Mouse (Mus musculus) kidney, postnatal 0 days (tissue): ENCODE data around the gene Tle3. TPM values are rescaled to one million over a fixed set of nuclear protein-coding genes. Genes with fewer than 3 reads are reported as not detected.

Source experiments
- ATAC-seq: fragments of 200-750 bp; cut with Nextera tagmentation; replicated peaks from 2 replicates; pipeline ENCODE4 v1.8.0; 2017; ENCODE audit warnings: low read depth, moderate number of reproducible peaks, moderate TSS enrichment, moderate library complexity; ENCODE audit not compliant: low FRiP score
- DNase-seq: peaks from one replicate; pipeline ENCODE4 v3.0.0-alpha.2; 2016; ENCODE audit warnings: low spot score
- H3K27ac ChIP-seq: fragments of 300-500 bp; sonication (generic); 2 replicates; pipeline ENCODE4 v1.5.1; 2014; ENCODE audit warnings: mild to moderate bottlenecking
- H3K27me3 ChIP-seq: fragments of 300-500 bp; sonication (generic); 2 replicates; pipeline ENCODE4 v1.6.1; 2014; ENCODE audit warnings: low read length, mixed read lengths; ENCODE audit not compliant: insufficient read depth
- H3K36me3 ChIP-seq: fragments of 300-500 bp; sonication (generic); 2 replicates; pipeline ENCODE4 v1.6.1; 2014; ENCODE audit warnings: low read length, mixed read lengths; ENCODE audit not compliant: insufficient read depth
- H3K4me1 ChIP-seq: fragments of 300-500 bp; sonication (generic); replicated peaks from 2 replicates; pipeline ENCODE4 v1.6.1; 2014; ENCODE audit warnings: antibody characterized with exemption, low read length, mixed read lengths; ENCODE audit not compliant: insufficient read depth
- H3K4me2 ChIP-seq: fragments of 300-500 bp; sonication (generic); 2 replicates; pipeline ENCODE4 v1.6.1; 2014; ENCODE audit warnings: mild to moderate bottlenecking, low read length, moderate library complexity, mixed read lengths
- H3K4me3 ChIP-seq: fragments of 300-500 bp; sonication (generic); replicated peaks from 2 replicates; pipeline ENCODE4 v1.5.1; 2014; ENCODE audit warnings: low read depth, low read length
- H3K9ac ChIP-seq: fragments of 300-500 bp; sonication (generic); 2 replicates; pipeline ENCODE4 v1.6.1; 2014; ENCODE audit warnings: low read depth, low read length
- H3K9me3 ChIP-seq: fragments of 300-500 bp; sonication (generic); replicated peaks from 2 replicates; pipeline ENCODE4 v1.6.1; 2016; ENCODE audit warnings: low read length, inconsistent platforms, mixed read lengths
- CTCF ChIP-seq: IDR thresholded peaks from 2 replicates; pipeline ENCODE4 v1.5.1; 2016; ENCODE audit warnings: antibody characterized with exemption, low read depth, mild to moderate bottlenecking, moderate library complexity
- WGBS: fragments of 180-500 bp; shearing (Covaris S2); extraction: QIAGEN DNeasy Blood & Tissue Kit; methylation state at CpG from one replicate; pipeline ENCODE4 v1.1.7; 2014; 5-methylcytosine and 5-hydroxymethylcytosine counted together
- polyA plus RNA-seq: library from polyadenylated mRNA; unstranded; fragments of >200 nt; fragmentation: Nextera tagmentation; extraction: Ambion mirVana; gene quantifications from 2 replicates; pipeline ENCODE4 v1.2.1, GENCODE M21; 2015

The Tle3 gene
- polyA plus RNA-seq, 1 experiment from 2014 or later, result 22.0 TPM

- no peaks in the 10 kb centered on the region for H3K27me3 ChIP-seq
- peaks cover 80% of the 10 kb centered on the region for H3K36me3 ChIP-seq
- H3K27ac ChIP-seq, result no peak overlapping the region
- DNase-seq, result no peak
- no peak for ATAC-seq
- no peak overlapping the region for H3K4me2 ChIP-seq
- WGBS, result 82% methylated on average over 14 of the region's 14 CpGs
- no peak overlapping the region for H3K9ac ChIP-seq
- no peaks in the 10 kb centered on the region for H3K9me3 ChIP-seq
- no peak overlapping the region for H3K4me3 ChIP-seq
- H3K4me1 ChIP-seq, result no peaks in the 10 kb centered on the region
- TF ChIP-seq CTCF, result no peak
Measured at GRCm38 (mm10) chr9:61413665-61414456, 41.7 kb downstream of the Tle3 start.

- no peak overlapping the region for H3K9ac ChIP-seq
- H3K4me3 ChIP-seq, result no peak overlapping the region
- ATAC-seq (no peak), DNase-seq (peak; percentile 22)
- H3K27ac ChIP-seq, result no peak overlapping the region
- no peak for TF ChIP-seq CTCF
- H3K4me1 ChIP-seq, result no peaks in the 10 kb centered on the region
- 37% methylated on average over 9 of the region's 9 CpGs for WGBS
- no peaks in the 10 kb centered on the region for H3K9me3 ChIP-seq
- H3K4me2 ChIP-seq, result no peak overlapping the region
- no peaks in the 10 kb centered on the region for H3K27me3 ChIP-seq
- peaks cover 54% of the 10 kb centered on the region for H3K36me3 ChIP-seq
Measured at GRCm38 (mm10) chr9:61416571-61416970, 44.4 kb downstream of the Tle3 start.

- no peaks in the 10 kb centered on the region for H3K4me1 ChIP-seq
- H3K9ac ChIP-seq, result no peak overlapping the region
- H3K4me2 ChIP-seq, result no peak overlapping the region
- 0 out of 2 replicates have a peak, but pooled peaks cover 5% of the 10 kb centered on the region for H3K36me3 ChIP-seq
- DNase-seq, result no peak
- H3K27ac ChIP-seq, result no peak overlapping the region
- H3K27me3 ChIP-seq, result no peaks in the 10 kb centered on the region
- H3K9me3 ChIP-seq, result no peaks in the 10 kb centered on the region
- 89% methylated on average over 3 of the region's 3 CpGs for WGBS
- ATAC-seq, result no peak
- no peak for TF ChIP-seq CTCF
- no peak overlapping the region for H3K4me3 ChIP-seq
Measured at GRCm38 (mm10) chr9:61421626-61422025, 49.5 kb downstream of the Tle3 start.

GRCm38 (mm10) chr9:61424245-61424644 is 52.1 kb downstream of the Tle3 start:
- WGBS, result 54% methylated on average over 3 of the region's 3 CpGs
- no peak for TF ChIP-seq CTCF
- no peaks in the 10 kb centered on the region for H3K4me1 ChIP-seq
- no peak overlapping the region for H3K4me2 ChIP-seq
- no peaks in the 10 kb centered on the region for H3K9me3 ChIP-seq
- no peaks in the 10 kb centered on the region for H3K27me3 ChIP-seq
- H3K36me3 ChIP-seq, result no peaks in the 10 kb centered on the region
- H3K27ac ChIP-seq, result no peak overlapping the region
- ATAC-seq (no peak), DNase-seq (no peak)
- H3K4me3 ChIP-seq, result no peak overlapping the region
- no peak overlapping the region for H3K9ac ChIP-seq

GRCm38 (mm10) chr9:61426493-61426892 is 54.3 kb downstream of the Tle3 start:
- TF ChIP-seq CTCF, result no peak
- Histone ChIP-seq H3K4me3 (no peak overlapping the region), H3K9ac (no peak overlapping the region), H3K4me1 (no peaks in the 10 kb centered on the region), H3K36me3 (no peaks in the 10 kb centered on the region), H3K9me3 (no peaks in the 10 kb centered on the region), H3K27me3 (no peaks in the 10 kb centered on the region), H3K27ac (no peak overlapping the region), H3K4me2 (no peak overlapping the region)
- 74% methylated on average over 7 of the region's 7 CpGs for WGBS
- DNase-seq, result no peak
- no peak for ATAC-seq

GRCm38 (mm10) chr9:61427051-61427450 is 54.9 kb downstream of the Tle3 start:
- H3K27ac ChIP-seq, result no peak overlapping the region
- H3K36me3 ChIP-seq, result no peaks in the 10 kb centered on the region
- no peaks in the 10 kb centered on the region for H3K4me1 ChIP-seq
- no peak for TF ChIP-seq CTCF
- no peak overlapping the region for H3K9ac ChIP-seq
- no peak for DNase-seq
- no peak overlapping the region for H3K4me2 ChIP-seq
- no peak for ATAC-seq
- H3K9me3 ChIP-seq, result no peaks in the 10 kb centered on the region
- H3K27me3 ChIP-seq, result no peaks in the 10 kb centered on the region
- 74% methylated on average over 6 of the region's 6 CpGs for WGBS
- no peak overlapping the region for H3K4me3 ChIP-seq
